Mouse (Mus musculus) ES-Bruce4 (cell line): ENCODE data around the gene Abhd17b.
"Not testable (repeated sequence)": the region's sequence is repeated elsewhere in the genome, so short reads cannot be mapped to it uniquely, and the experiment has no call there.

Experiments used
- CTCF ChIP-seq: IDR thresholded peaks from one replicate; pipeline ENCODE4 v1.8.1; 2011; ENCODE audit warnings: low read depth, low read length
- POLR2A ChIP-seq: IDR thresholded peaks from one replicate; pipeline ENCODE4 v1.8.1; 2011; ENCODE audit warnings: low read length; ENCODE audit not compliant: insufficient read depth

DNA sequence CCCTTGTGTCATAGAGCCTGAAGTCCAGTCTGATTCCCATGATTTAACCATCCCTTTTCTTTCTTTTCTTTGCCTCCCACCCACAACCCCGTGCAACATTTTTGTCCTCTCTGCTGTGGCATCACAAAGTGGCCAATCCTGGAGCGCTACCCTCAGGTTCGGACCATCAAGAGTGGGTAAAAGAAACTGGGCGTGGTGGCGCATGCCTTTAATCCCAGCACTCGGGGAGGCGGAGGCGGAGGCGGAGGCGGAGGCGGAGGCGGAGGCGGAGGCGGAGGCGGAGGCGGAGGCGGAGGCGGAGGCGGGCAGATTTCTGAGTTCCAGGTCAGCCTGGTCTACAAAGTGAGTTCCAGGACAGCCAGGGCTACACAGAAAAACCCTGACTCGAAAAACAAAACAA lies 70.3 kb downstream of the Abhd17b start:
- not testable (repeated sequence) for TF ChIP-seq POLR2A, CTCF
